ENCODE assay signal across 15 mouse cellular contexts in genomic region chr9:72580216-72580615, GRCm38 (mm10). TPM values are rescaled to one million over a fixed set of nuclear protein-coding genes. Genes with fewer than 3 reads are reported as not detected.
A peak's percentile ranks its signal among the peaks of the same experiment; 100 is the strongest.
DNase-seq lines count a peak whose midpoint lies in the region; ATAC-seq and TF ChIP-seq lines count a peak whose summit lies in the region.
"Had no signal": no experiment of that assay in that cellular context is flagged by ENCODE, and none has a peak within 500 bp of the region (broad histone marks: within the 10 kb centered on the region; RNA-seq: fewer than 3 reads in every experiment).

No protein-coding gene starts in this region.

- H3K27me3 ChIP-seq in heart, embryonic 11.5 days (ENCODE audit: control insufficient read depth, insufficient read depth, low read length), result no peaks in the 10 kb centered on the region
- H3K27me3 ChIP-seq in heart, adult 2 months (ENCODE audit: control insufficient read depth, insufficient read depth, low read length), result no peaks in the 10 kb centered on the region
- H3K27me3 ChIP-seq: heart, embryonic 15.5 days had no signal

- no peak for TF ChIP-seq EP300 in heart, adult 2 months (IDR thresholded peaks at IDR 0.05; ENCODE audit: insufficient read depth, low read depth, low read length)

- H3K9me3 ChIP-seq in heart, embryonic 11.5 days (replicated peaks; ENCODE audit: control insufficient read depth, low read length), result no peaks in the 10 kb centered on the region
- H3K9me3 ChIP-seq: heart, embryonic 15.5 days had no signal

- peak overlapping the region; percentile 38; the same call in 1 of the 2 replicates for H3K27ac ChIP-seq in heart, embryonic 11.5 days (ENCODE audit: low read depth, low read length)
- no peak overlapping the region for H3K27ac ChIP-seq in heart, adult 2 months
- H3K27ac ChIP-seq: heart, embryonic 15.5 days had no signal

- intact Hi-C loops in heart, adult 2 months (cut with DNase I), result no loop called here

- H3K4me1 ChIP-seq in heart, embryonic 11.5 days (ENCODE audit: control insufficient read depth, insufficient read depth, low read length), result no peaks in the 10 kb centered on the region; the same call in 1 of the 2 replicates
- H3K4me1 ChIP-seq in heart, adult 2 months (ENCODE audit: control insufficient read depth, insufficient read depth, low read length), result no peaks in the 10 kb centered on the region

- WGBS in heart, embryonic 11.5 days (ENCODE audit: insufficient replicate concordance), result 10% methylated on average over 3 of the region's 3 CpGs
- 42% methylated on average over 3 of the region's 3 CpGs for WGBS in heart, adult 2 months

- ATAC-seq in heart, embryonic 11.5 days (replicated peaks; ENCODE audit: insufficient number of reproducible peaks, low FRiP score, low TSS enrichment), result no peak
- ATAC-seq in common myeloid progenitor, adult 5-6 weeks (replicated peaks; ENCODE audit: low read depth, poor library complexity, severe bottlenecking), result peak; percentile 92
- ATAC-seq in hematopoietic stem cell, adult 5-6 weeks (replicated peaks in 1 of 2; ENCODE audit: insufficient read depth in 1 of 2, low FRiP score in 2 of 2, low TSS enrichment in 1 of 2, low read depth in 1 of 2, poor library complexity in 2 of 2, severe bottlenecking in 2 of 2), result peak; percentile 73 to 78; a peak in 3 of 4 replicates

- no peaks in the 10 kb centered on the region for H3K79me2 ChIP-seq in heart, adult 2 months (replicated peaks; ENCODE audit: control insufficient read depth, insufficient read depth, low read length)

- no peak overlapping the region for H3K4me2 ChIP-seq in heart, embryonic 11.5 days
- H3K4me2 ChIP-seq: heart, embryonic 15.5 days; midbrain, embryonic 11.5 days had no signal

- H3K36me3 ChIP-seq in heart, embryonic 11.5 days (ENCODE audit: control insufficient read depth, insufficient read depth, low read length), result no peaks in the 10 kb centered on the region
- no peaks in the 10 kb centered on the region; the same call in 1 of the 2 replicates for H3K36me3 ChIP-seq in heart, adult 2 months (ENCODE audit: control insufficient read depth, insufficient read depth, low read length)
- H3K36me3 ChIP-seq: heart, embryonic 15.5 days had no signal

- DNase-seq in heart, adult 2 months, result no peak
- peak; percentile 3 for DNase-seq in kidney, postnatal 4 days
- DNase-seq in kidney, postnatal 14 days, result no peak
- no peak for DNase-seq in right cerebral cortex, adult 2 months (ENCODE audit: low spot score in 2 of 2)
- DNase-seq in adrenal gland, adult 18-20 months (ENCODE audit: low spot score in 2 of 2), result no peak
- DNase-seq: cerebellum, postnatal 25 days; layer of hippocampus, adult 9-11 months; left cerebral cortex, postnatal 4 days; thymus, postnatal 4 days had no signal

- H3K9ac ChIP-seq in heart, embryonic 11.5 days (ENCODE audit: low read depth, low read length), result no peak overlapping the region
- H3K9ac ChIP-seq in heart, adult 2 months (ENCODE audit: low read depth, low read length), result no peak overlapping the region
- H3K9ac ChIP-seq: heart, embryonic 15.5 days had no signal

- TF ChIP-seq POLR2A in heart, adult 2 months (IDR thresholded peaks at IDR 0.05; ENCODE audit: insufficient read depth, low read depth, low read length), result no peak

- TF ChIP-seq CTCF in heart, adult 2 months (IDR thresholded peaks at IDR 0.05), result no peak

- H3K4me3 ChIP-seq in heart, embryonic 11.5 days (ENCODE audit: low read depth, low read length), result no peak overlapping the region
- no peak overlapping the region for H3K4me3 ChIP-seq in heart, adult 2 months
- H3K4me3 ChIP-seq: erythroblast, embryonic 14.5 days; heart, embryonic 15.5 days had no signal

RNA-seq across cellular contexts. Expression of gene Rfx7, which starts 48.2 kb away (rescaled TPM):
- 10.9 and 12.2 TPM in 2 replicates for polyA plus RNA-seq in heart, embryonic 11.5 days (2014; fragmentation: Nextera tagmentation; extraction: Ambion mirVana)
- 1 to 10 TPM; 6.7 to 8.1 TPM for total RNA-seq in heart, adult 2 months (2021)
- polyA plus RNA-seq in heart, adult 2 months (2012; rRNA removed), result 2.9 and 4.8 TPM in 2 replicates
- 35.1 and 46.2 TPM in 2 replicates for total RNA-seq in common myeloid progenitor, adult 5-6 weeks (2017)
- total RNA-seq in hematopoietic stem cell, adult 5-6 weeks (2017), result 38.4 and 43.1 TPM in 2 replicates
- 10 to 100 TPM; 13.7 to 17.5 TPM for total RNA-seq in adrenal gland, adult 18-20 months (2021)

Comparison
In these comparisons a context has a peak if more than half of its experiments do, and no peak if none do; other contexts are left out.
1. DNase-seq: peak in kidney, postnatal 4 days (2 of 2); none in heart, adult 2 months (0 of 2), kidney, postnatal 14 days (single experiment), right cerebral cortex, adult 2 months (0 of 2) and adrenal gland, adult 18-20 months (0 of 2).